Mouse (Mus musculus): ENCODE results near the gene Slc38a1. TPM values are rescaled to one million over a fixed set of nuclear protein-coding genes. Genes with fewer than 3 reads are reported as not detected.

Slc38a1 gene
- total RNA-seq, 4 experiments from 2014 or later, result 84.8 to 97.3 (median 90.0) TPM

GRCm38 (mm10) chr15:96562521-96562920, 80.2 kb downstream of the Slc38a1 start:
- no peak for DNase-seq (ENCODE audit: low spot score in 2 of 2)

GRCm38 (mm10) chr15:96560576-96561298, 82.0 kb downstream of the Slc38a1 start:
- no peak for DNase-seq (ENCODE audit: low spot score in 2 of 2)

- DNase-seq (ENCODE audit: low spot score in 2 of 2), result peak; percentile 24 to 51
These were observed 90.9 kb downstream of the Slc38a1 start for GRCm38 (mm10) chr15:96551569-96552380.

GRCm38 (mm10) chr15:96551107-96551506, 91.6 kb downstream of the Slc38a1 start:
- DNase-seq (ENCODE audit: low spot score in 2 of 2), result no peak

GRCm38 (mm10) chr15:96548363-96548762, 94.3 kb downstream of the Slc38a1 start:
- DNase-seq (ENCODE audit: low spot score in 2 of 2), result no peak

GRCm38 (mm10) chr15:96547256-96548195, 95.2 kb downstream of the Slc38a1 start:
- peak; percentile 47 to 65 for DNase-seq (ENCODE audit: low spot score in 2 of 2)

GRCm38 (mm10) chr15:96543181-96543828, 99.4 kb downstream of the Slc38a1 start:
- DNase-seq (ENCODE audit: low spot score in 2 of 2), result no peak

GRCm38 (mm10) chr15:96542135-96542534, 100.6 kb downstream of the Slc38a1 start:
- no peak for DNase-seq (ENCODE audit: low spot score in 2 of 2)

GRCm38 (mm10) chr15:96537272-96537671, 105.4 kb downstream of the Slc38a1 start:
- no peak for DNase-seq (ENCODE audit: low spot score in 2 of 2)

- DNase-seq (ENCODE audit: low spot score in 2 of 2), result no peak
These were observed 106.3 kb downstream of the Slc38a1 start for GRCm38 (mm10) chr15:96536412-96536811.

GRCm38 (mm10) chr15:96527686-96528085, 115.0 kb downstream of the Slc38a1 start:
- DNase-seq (ENCODE audit: low spot score in 2 of 2), result peak; percentile 32 to 34

- DNase-seq (ENCODE audit: low spot score in 2 of 2), result peak; percentile 14 to 22
These were observed 118.4 kb downstream of the Slc38a1 start for GRCm38 (mm10) chr15:96524239-96524738.

Other genes with a start within 250 kb of the Slc38a1 start
- gene Scaf11, start 182.1 kb downstream of the Slc38a1 start, total RNA-seq (2022), result 10 to 100 TPM; 54.0 to 62.6 (median 60.0) TPM
- gene Slc38a2, start 56.8 kb upstream of the Slc38a1 start, total RNA-seq (2022), result 100 to 1,000 TPM in 1 of 4 experiments, 10 to 100 TPM in 3; 71.8 to 103 (median 85.4) TPM